In genomic region chr4:96697511-96698217, GRCm38 (mm10) we compare ENCODE assay signal across 9 mouse cellular contexts. TPM values are rescaled to one million over a fixed set of nuclear protein-coding genes. Genes with fewer than 3 reads are reported as not detected.
DNase-seq lines count a peak whose midpoint lies in the region; ATAC-seq and TF ChIP-seq lines count a peak whose summit lies in the region.
"Had no signal": no experiment of that assay in that cellular context is flagged by ENCODE, and none has a peak within 500 bp of the region (broad histone marks: within the 10 kb centered on the region; RNA-seq: fewer than 3 reads in every experiment).

No protein-coding gene starts in this region.

- ATAC-seq in lung, embryonic 14.5 days (ENCODE audit: insufficient read depth), result peak; percentile 48; the same call in 1 of the 2 replicates
- ATAC-seq in forebrain, embryonic 16.5 days, result peak; percentile 85
- ATAC-seq in kidney, embryonic 14.5 days (ENCODE audit: low FRiP score, low TSS enrichment), result no peak
- ATAC-seq: liver, postnatal 0 days; Patski had no signal

- H3K4me3 ChIP-seq in lung, embryonic 14.5 days (ENCODE audit: low read depth, low read length), result no peak overlapping the region
- no peak overlapping the region for H3K4me3 ChIP-seq in forebrain, embryonic 16.5 days (replicated peaks; ENCODE audit: low read length)
- H3K4me3 ChIP-seq in kidney, embryonic 14.5 days (ENCODE audit: low read length), result no peak overlapping the region

- H3K4me1 ChIP-seq in lung, embryonic 14.5 days (ENCODE audit: insufficient read depth), result no peaks in the 10 kb centered on the region
- peaks cover 19% of the 10 kb centered on the region for H3K4me1 ChIP-seq in forebrain, embryonic 16.5 days (replicated peaks; ENCODE audit: control insufficient read depth, insufficient read depth, low read length)
- no peaks in the 10 kb centered on the region for H3K4me1 ChIP-seq in kidney, embryonic 14.5 days (ENCODE audit: control insufficient read depth, insufficient read depth, low read length)

- DNase-seq in lung, embryonic 14.5 days, result peak; percentile 36
- no peak for DNase-seq in lung, adult 18-20 months
- DNase-seq in lung, postnatal 4 days, result peak; percentile 22 to 47
- DNase-seq in right cerebral cortex, postnatal 25 days, result peak; percentile 8
- DNase-seq in spleen, postnatal 4 days (ENCODE audit: low spot score in 2 of 2), result no peak
- DNase-seq: liver, postnatal 0 days had no signal

- no peaks in the 10 kb centered on the region for H3K36me3 ChIP-seq in lung, embryonic 14.5 days (ENCODE audit: insufficient read depth)
- H3K36me3 ChIP-seq in forebrain, embryonic 16.5 days (ENCODE audit: control insufficient read depth, insufficient read depth), result no peaks in the 10 kb centered on the region
- no peaks in the 10 kb centered on the region for H3K36me3 ChIP-seq in kidney, embryonic 14.5 days (ENCODE audit: control insufficient read depth, insufficient read depth, low read length)

- WGBS in lung, embryonic 14.5 days, result 56% methylated on average over 15 of the region's 15 CpGs
- WGBS in forebrain, embryonic 16.5 days, result 22% methylated on average over 15 of the region's 15 CpGs
- WGBS in kidney, embryonic 14.5 days, result 83% methylated on average over 15 of the region's 15 CpGs

- H3K27ac ChIP-seq in lung, embryonic 14.5 days (ENCODE audit: low read depth), result no peak overlapping the region
- peak overlapping the region; percentile 90 for H3K27ac ChIP-seq in forebrain, embryonic 16.5 days (ENCODE audit: low read length)
- no peak overlapping the region for H3K27ac ChIP-seq in kidney, embryonic 14.5 days (ENCODE audit: low read depth, low read length)

- H3K9ac ChIP-seq in lung, embryonic 14.5 days, result no peak overlapping the region; the same call in 1 of the 2 replicates
- peak overlapping the region; percentile 25; the same call in 1 of the 2 replicates for H3K9ac ChIP-seq in forebrain, embryonic 16.5 days (replicated peaks; ENCODE audit: low read depth, low read length)
- H3K9ac ChIP-seq in kidney, embryonic 14.5 days (ENCODE audit: low read depth, low read length), result no peak overlapping the region
- H3K9ac ChIP-seq: liver, postnatal 0 days had no signal

- H3K9me3 ChIP-seq in lung, embryonic 14.5 days (ENCODE audit: low read depth, low read length), result no peaks in the 10 kb centered on the region
- no peaks in the 10 kb centered on the region for H3K9me3 ChIP-seq in forebrain, embryonic 16.5 days (ENCODE audit: control insufficient read depth, low read length)
- no peaks in the 10 kb centered on the region for H3K9me3 ChIP-seq in kidney, embryonic 14.5 days (ENCODE audit: control insufficient read depth, low read length)

- H3K4me2 ChIP-seq in lung, embryonic 14.5 days, result no peak overlapping the region
- H3K4me2 ChIP-seq in forebrain, embryonic 16.5 days (ENCODE audit: low read length), result peak overlapping the region; percentile 23; the same call in 1 of the 2 replicates
- no peak overlapping the region for H3K4me2 ChIP-seq in kidney, embryonic 14.5 days (replicated peaks; ENCODE audit: low read depth, low read length)

- TF ChIP-seq CTCF in lung, embryonic 14.5 days (IDR thresholded peaks at IDR 0.05; ENCODE audit: low read depth), result no peak

- no peaks in the 10 kb centered on the region for H3K27me3 ChIP-seq in lung, embryonic 14.5 days (ENCODE audit: insufficient read depth, low read length)
- H3K27me3 ChIP-seq in forebrain, embryonic 16.5 days (replicated peaks; ENCODE audit: control insufficient read depth, insufficient read depth, low read length), result no peaks in the 10 kb centered on the region
- H3K27me3 ChIP-seq in kidney, embryonic 14.5 days (ENCODE audit: control insufficient read depth, insufficient read depth, low read length), result no peaks in the 10 kb centered on the region
- H3K27me3 ChIP-seq: Patski had no signal

RNA-seq across cellular contexts. Expression of gene Cyp2j5, which starts 33.7 kb away (rescaled TPM):
- not detected in 2 replicates for polyA plus RNA-seq in lung, embryonic 14.5 days (2014; fragmentation: Nextera tagmentation; extraction: Ambion mirVana)
- polyA plus RNA-seq in forebrain, embryonic 16.5 days (2015; fragmentation: Nextera tagmentation; extraction: Ambion mirVana), result not detected in 2 replicates
- polyA plus RNA-seq in kidney, embryonic 14.5 days (2014; fragmentation: Nextera tagmentation; extraction: Ambion mirVana), result 0.59 and 1.1 TPM in 2 replicates

Comparison
In these comparisons a context has a peak if more than half of its experiments do, and no peak if none do; other contexts are left out.
1. DNase-seq: peak in lung, embryonic 14.5 days (single experiment), lung, postnatal 4 days (2 of 2) and right cerebral cortex, postnatal 25 days (single experiment); none in lung, adult 18-20 months (0 of 2) and spleen, postnatal 4 days (0 of 2).